Mouse (Mus musculus): Measurements from ENCODE around the gene Creb1. TPM values are rescaled to one million over a fixed set of nuclear protein-coding genes. Genes with fewer than 3 reads are reported as not detected.
A peak's percentile ranks its signal among the peaks of the same experiment; 100 is the strongest.

Creb1 gene
- polyA plus RNA-seq (2015; fragmentation: Nextera tagmentation; extraction: Ambion mirVana), result 22.2 and 30.9 TPM in 2 replicates

GRCm38 (mm10) chr1:64532589-64533470, at the start of gene Creb1:
TSS of gene Creb1 (plus strand) at chr1:64532645.
- Histone ChIP-seq H3K9ac (ENCODE audit: low read depth, low read length) (peak within 1 kb of the TSS; percentile 99), H3K4me1 (ENCODE audit: control insufficient read depth, insufficient read depth, low read depth, low read length) (peaks cover 22% of the 10 kb centered on the region), H3K27ac (ENCODE audit: low read depth, low read length) (peak within 1 kb of the TSS; percentile 100), H3K4me3 (ENCODE audit: low read length) (peak within 1 kb of the TSS; percentile 97), H3K4me2 (ENCODE audit: low read length) (peak within 1 kb of the TSS; percentile 77), H3K9me3 (ENCODE audit: control insufficient read depth, low read length) (no peaks in the 10 kb centered on the region), H3K27me3 (replicated peaks; ENCODE audit: control insufficient read depth, insufficient read depth, low read length) (no peaks in the 10 kb centered on the region), H3K36me3 (ENCODE audit: control insufficient read depth, insufficient read depth, low read length) (no peaks in the 10 kb centered on the region)
- ATAC-seq, result peak; percentile 99
- WGBS, result under 1% methylated on average over 104 of the region's 119 CpGs

GRCm38 (mm10) chr1:64488521-64489029, 43.9 kb upstream of the Creb1 start:
- H3K9ac ChIP-seq (ENCODE audit: low read depth, low read length), result no peak overlapping the region
- H3K36me3 ChIP-seq (ENCODE audit: control insufficient read depth, insufficient read depth, low read length), result no peaks in the 10 kb centered on the region
- peak; percentile 63 for ATAC-seq
- H3K27ac ChIP-seq (ENCODE audit: low read depth, low read length), result peak overlapping the region; percentile 44; the same call in 1 of the 2 replicates
- H3K27me3 ChIP-seq (replicated peaks; ENCODE audit: control insufficient read depth, insufficient read depth, low read length), result no peaks in the 10 kb centered on the region
- no peak overlapping the region for H3K4me3 ChIP-seq (ENCODE audit: low read length)
- no peaks in the 10 kb centered on the region for H3K4me1 ChIP-seq (ENCODE audit: control insufficient read depth, insufficient read depth, low read depth, low read length)
- no peak overlapping the region for H3K4me2 ChIP-seq (ENCODE audit: low read length)
- H3K9me3 ChIP-seq (ENCODE audit: control insufficient read depth, low read length), result no peaks in the 10 kb centered on the region
- 27% methylated on average over 4 of the region's 4 CpGs for WGBS

DNA sequence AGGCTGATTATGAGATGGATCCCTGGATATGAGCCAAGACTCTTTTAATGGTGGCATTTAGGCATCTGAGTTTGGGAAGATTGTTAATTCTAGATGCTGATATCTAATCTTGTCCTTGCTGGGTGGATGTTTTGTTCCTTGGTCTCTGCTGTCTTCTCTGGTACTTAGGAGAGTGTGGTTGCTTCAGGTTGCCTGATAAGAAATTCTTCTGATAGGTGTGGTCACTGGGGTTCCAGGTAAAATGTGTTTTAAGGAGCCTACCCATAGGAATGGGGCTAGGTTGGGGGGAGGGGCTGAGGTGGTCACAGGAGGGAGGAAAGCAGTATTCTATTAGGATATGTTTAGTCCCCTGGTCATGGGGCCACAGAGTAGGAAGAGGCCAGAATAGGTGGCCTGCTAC, 35.6 kb upstream of the Creb1 start:
- H3K27me3 ChIP-seq (replicated peaks; ENCODE audit: control insufficient read depth, insufficient read depth, low read length), result no peaks in the 10 kb centered on the region

DNA sequence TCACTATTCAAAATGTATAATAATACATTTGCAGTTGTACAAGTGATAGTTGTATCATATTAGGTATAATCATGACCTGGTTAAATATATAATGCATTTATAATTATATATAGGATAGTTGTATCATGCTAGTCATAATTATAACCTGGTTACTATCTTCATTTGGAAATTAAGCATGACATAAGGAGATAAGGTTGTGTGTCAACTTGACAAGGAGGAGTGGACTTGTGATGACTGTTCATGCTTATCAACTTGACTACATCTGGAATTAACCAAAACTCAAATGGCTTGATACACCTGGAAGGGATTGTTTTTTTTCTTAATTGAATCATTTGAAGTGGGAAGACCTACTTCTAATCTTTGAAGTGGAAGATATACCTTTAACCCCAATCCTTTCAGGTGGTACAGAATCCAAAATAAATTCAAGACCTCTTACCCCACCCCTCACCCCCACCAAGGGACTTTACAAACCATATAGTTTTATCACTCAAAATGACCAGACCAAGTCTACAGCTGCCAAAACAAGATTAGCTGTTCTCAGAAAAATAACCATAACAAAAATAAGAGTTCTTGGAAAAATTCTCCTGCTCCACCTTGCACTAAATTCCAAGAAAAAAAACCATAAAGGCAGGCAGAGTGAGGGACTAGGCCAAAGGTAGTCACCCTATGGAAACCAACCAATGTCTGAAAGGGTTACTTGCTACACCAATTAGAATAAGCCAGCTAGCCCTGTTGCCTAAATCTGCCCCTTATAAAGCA, 30.9 kb upstream of the Creb1 start:
- Histone ChIP-seq H3K4me1 (ENCODE audit: control insufficient read depth, insufficient read depth, low read depth, low read length) (no peaks in the 10 kb centered on the region), H3K4me2 (ENCODE audit: low read length) (no peak overlapping the region), H3K27ac (ENCODE audit: low read depth, low read length) (no peak overlapping the region), H3K4me3 (ENCODE audit: low read length) (no peak overlapping the region), H3K36me3 (ENCODE audit: control insufficient read depth, insufficient read depth, low read length) (no peaks in the 10 kb centered on the region), H3K27me3 (replicated peaks; ENCODE audit: control insufficient read depth, insufficient read depth, low read length) (no peaks in the 10 kb centered on the region), H3K9ac (ENCODE audit: low read depth, low read length) (no peak overlapping the region), H3K9me3 (ENCODE audit: control insufficient read depth, low read length) (no peaks in the 10 kb centered on the region)
- no peak for ATAC-seq

More for the DNA sequence above, 35.6 kb upstream of the Creb1 start:
- no peak overlapping the region for H3K4me2 ChIP-seq (ENCODE audit: low read length)
- H3K9me3 ChIP-seq (ENCODE audit: control insufficient read depth, low read length), result no peaks in the 10 kb centered on the region
- no peaks in the 10 kb centered on the region for H3K4me1 ChIP-seq (ENCODE audit: control insufficient read depth, insufficient read depth, low read depth, low read length)
- no peak for ATAC-seq
- H3K27ac ChIP-seq (ENCODE audit: low read depth, low read length), result no peak overlapping the region
- no peaks in the 10 kb centered on the region for H3K36me3 ChIP-seq (ENCODE audit: control insufficient read depth, insufficient read depth, low read length)
- H3K9ac ChIP-seq (ENCODE audit: low read depth, low read length), result no peak overlapping the region
- no peak overlapping the region for H3K4me3 ChIP-seq (ENCODE audit: low read length)

DNA sequence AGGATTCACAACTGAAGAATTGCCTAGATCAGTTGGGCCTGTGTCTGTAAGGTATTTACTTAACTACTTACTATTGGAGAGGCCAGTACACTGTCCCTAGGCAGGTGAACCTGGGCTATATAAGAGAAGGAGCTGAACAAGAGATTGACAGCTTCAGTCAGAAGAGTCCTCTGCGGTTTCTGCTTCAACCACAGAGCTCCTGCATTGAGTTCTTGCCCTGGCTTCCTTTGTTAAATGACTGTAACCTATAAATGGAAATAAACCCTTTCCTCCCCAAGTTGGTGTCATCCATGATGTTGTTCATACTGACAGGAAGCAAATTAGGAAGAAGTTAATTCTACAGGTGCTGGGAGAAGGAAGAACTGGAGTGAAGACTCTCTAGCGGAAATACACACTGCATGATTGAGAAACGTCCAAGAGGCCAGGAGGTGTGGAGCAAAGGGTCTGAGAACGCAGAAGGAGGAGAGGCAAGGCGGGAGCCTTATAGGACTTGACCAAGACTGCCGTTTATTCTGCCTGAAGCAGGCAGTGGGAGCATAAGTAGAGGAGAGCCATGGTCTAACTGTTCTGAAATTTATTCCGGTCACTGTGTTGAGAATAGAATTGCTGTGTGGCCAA, 23.9 kb upstream of the Creb1 start:
- Histone ChIP-seq H3K9ac (ENCODE audit: low read depth, low read length) (no peak overlapping the region), H3K27me3 (replicated peaks; ENCODE audit: control insufficient read depth, insufficient read depth, low read length) (no peaks in the 10 kb centered on the region), H3K4me1 (ENCODE audit: control insufficient read depth, insufficient read depth, low read depth, low read length) (no peaks in the 10 kb centered on the region), H3K4me2 (ENCODE audit: low read length) (no peak overlapping the region), H3K27ac (ENCODE audit: low read depth, low read length) (no peak overlapping the region), H3K36me3 (ENCODE audit: control insufficient read depth, insufficient read depth, low read length) (no peaks in the 10 kb centered on the region), H3K9me3 (ENCODE audit: control insufficient read depth, low read length) (no peaks in the 10 kb centered on the region), H3K4me3 (ENCODE audit: low read length) (no peak overlapping the region)
- no peak for ATAC-seq
- 84% methylated on average over 7 of the region's 7 CpGs for WGBS

DNA sequence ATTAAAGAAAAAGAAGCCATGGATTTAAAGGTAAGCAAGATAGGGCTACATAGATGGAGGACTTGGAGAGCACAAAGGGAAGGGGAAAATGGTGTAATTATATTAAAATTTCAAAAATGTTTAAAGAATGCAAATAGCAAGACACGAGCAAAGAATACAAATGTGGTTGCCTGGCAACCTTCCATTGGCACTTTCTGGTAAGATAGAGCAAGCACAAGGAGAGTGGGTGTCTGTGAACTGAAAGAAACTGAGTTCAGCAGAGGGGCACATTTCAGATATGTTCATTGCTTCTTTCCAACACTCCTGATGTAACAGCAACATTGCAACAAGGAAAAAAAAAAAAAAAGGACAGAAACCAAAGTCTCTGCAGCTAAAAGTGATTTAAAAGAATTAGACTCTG, 22.8 kb upstream of the Creb1 start:
- no peak overlapping the region for H3K27ac ChIP-seq (ENCODE audit: low read depth, low read length)
- H3K4me1 ChIP-seq (ENCODE audit: control insufficient read depth, insufficient read depth, low read depth, low read length), result no peaks in the 10 kb centered on the region
- no peak for ATAC-seq
- WGBS, result 21% methylated on average over 1 of the region's 1 CpGs
- H3K27me3 ChIP-seq (replicated peaks; ENCODE audit: control insufficient read depth, insufficient read depth, low read length), result no peaks in the 10 kb centered on the region
- H3K9ac ChIP-seq (ENCODE audit: low read depth, low read length), result no peak overlapping the region
- no peaks in the 10 kb centered on the region for H3K9me3 ChIP-seq (ENCODE audit: control insufficient read depth, low read length)
- H3K4me3 ChIP-seq (ENCODE audit: low read length), result no peak overlapping the region
- no peaks in the 10 kb centered on the region for H3K36me3 ChIP-seq (ENCODE audit: control insufficient read depth, insufficient read depth, low read length)
- H3K4me2 ChIP-seq (ENCODE audit: low read length), result no peak overlapping the region

- no peaks in the 10 kb centered on the region for H3K27me3 ChIP-seq (replicated peaks; ENCODE audit: control insufficient read depth, insufficient read depth, low read length)
- H3K36me3 ChIP-seq (ENCODE audit: control insufficient read depth, insufficient read depth, low read length), result no peaks in the 10 kb centered on the region
- no peaks in the 10 kb centered on the region for H3K9me3 ChIP-seq (ENCODE audit: control insufficient read depth, low read length)
- 91% methylated on average over 7 of the region's 7 CpGs for WGBS
- no peak for ATAC-seq
- no peak overlapping the region for H3K9ac ChIP-seq (ENCODE audit: low read depth, low read length)
- no peak overlapping the region for H3K4me3 ChIP-seq (ENCODE audit: low read length)
- no peak overlapping the region for H3K4me2 ChIP-seq (ENCODE audit: low read length)
- no peaks in the 10 kb centered on the region for H3K4me1 ChIP-seq (ENCODE audit: control insufficient read depth, insufficient read depth, low read depth, low read length)
- H3K27ac ChIP-seq (ENCODE audit: low read depth, low read length), result no peak overlapping the region
Observed at GRCm38 (mm10) chr1:64514184-64514583, 18.3 kb upstream of the Creb1 start.

- WGBS, result 77% methylated on average over 3 of the region's 3 CpGs
- no peak overlapping the region for H3K4me2 ChIP-seq (ENCODE audit: low read length)
- H3K4me1 ChIP-seq (ENCODE audit: control insufficient read depth, insufficient read depth, low read depth, low read length), result no peaks in the 10 kb centered on the region
- H3K9ac ChIP-seq (ENCODE audit: low read depth, low read length), result no peak overlapping the region
- no peak overlapping the region for H3K27ac ChIP-seq (ENCODE audit: low read depth, low read length)
- no peaks in the 10 kb centered on the region for H3K36me3 ChIP-seq (ENCODE audit: control insufficient read depth, insufficient read depth, low read length)
- ATAC-seq, result no peak
- no peak overlapping the region for H3K4me3 ChIP-seq (ENCODE audit: low read length)
- H3K9me3 ChIP-seq (ENCODE audit: control insufficient read depth, low read length), result no peaks in the 10 kb centered on the region
- no peaks in the 10 kb centered on the region for H3K27me3 ChIP-seq (replicated peaks; ENCODE audit: control insufficient read depth, insufficient read depth, low read length)
Observed at GRCm38 (mm10) chr1:64516593-64516992, 15.9 kb upstream of the Creb1 start.

DNA sequence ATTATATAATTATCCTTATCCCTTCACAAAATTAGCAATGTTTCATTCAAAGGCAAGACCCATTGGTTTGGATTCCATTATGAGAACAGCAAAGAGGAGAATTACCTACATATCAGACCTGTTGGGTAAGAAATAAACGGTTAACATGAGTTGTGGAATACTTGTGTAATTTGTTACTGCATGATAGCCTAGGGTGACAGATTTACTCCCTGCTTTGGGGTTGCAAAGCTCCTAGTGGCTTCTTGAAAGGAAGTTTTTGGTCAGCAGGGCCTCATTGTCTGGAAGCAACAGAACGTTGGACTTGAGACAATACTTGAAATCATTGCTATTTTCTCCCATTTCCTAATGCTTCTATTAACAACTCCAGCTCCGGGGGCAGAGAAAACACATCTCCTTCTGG, 14.0 kb upstream of the Creb1 start:
- no peak for ATAC-seq
- Histone ChIP-seq H3K27ac (ENCODE audit: low read depth, low read length) (no peak overlapping the region), H3K4me2 (ENCODE audit: low read length) (no peak overlapping the region), H3K4me3 (ENCODE audit: low read length) (no peak overlapping the region), H3K9ac (ENCODE audit: low read depth, low read length) (no peak overlapping the region), H3K27me3 (replicated peaks; ENCODE audit: control insufficient read depth, insufficient read depth, low read length) (no peaks in the 10 kb centered on the region), H3K4me1 (ENCODE audit: control insufficient read depth, insufficient read depth, low read depth, low read length) (no peaks in the 10 kb centered on the region), H3K36me3 (ENCODE audit: control insufficient read depth, insufficient read depth, low read length) (no peaks in the 10 kb centered on the region), H3K9me3 (ENCODE audit: control insufficient read depth, low read length) (no peaks in the 10 kb centered on the region)
- WGBS, result 77% methylated on average over 3 of the region's 3 CpGs
